Mouse (Mus musculus) neural tube, embryonic 11.5 days (tissue): ENCODE results near the gene Syne3. TPM values are rescaled to one million over a fixed set of nuclear protein-coding genes. Genes with fewer than 3 reads are reported as not detected.

Experiments
- ATAC-seq: fragments of 200-750 bp; cut with Nextera tagmentation; 2 replicates; pipeline ENCODE4 v1.8.0; 2017; ENCODE audit warnings: moderate number of reproducible peaks, mild to moderate bottlenecking, moderate TSS enrichment, moderate library complexity; ENCODE audit not compliant: insufficient read depth, low FRiP score, low TSS enrichment
- DNase-seq: peaks from one replicate; pipeline ENCODE4 v3.0.0-alpha.2; 2015; ENCODE audit warnings: low spot score
- H3K27ac ChIP-seq: fragments of 300-500 bp; sonication (generic); 2 replicates; pipeline ENCODE4 v1.5.1; 2014; ENCODE audit warnings: low read depth, mild to moderate bottlenecking, low read length
- H3K27me3 ChIP-seq: fragments of 300-500 bp; sonication (generic); 2 replicates; pipeline ENCODE4 v1.6.1; 2014; ENCODE audit warnings: mild to moderate bottlenecking, low read length, mixed read lengths; ENCODE audit not compliant: control insufficient read depth, insufficient read depth
- H3K36me3 ChIP-seq: fragments of 300-500 bp; sonication (generic); 2 replicates; pipeline ENCODE4 v1.6.1; 2014; ENCODE audit warnings: mild to moderate bottlenecking, low read length, moderate library complexity, mixed read lengths; ENCODE audit not compliant: control insufficient read depth, insufficient read depth
- H3K4me1 ChIP-seq: fragments of 300-500 bp; sonication (generic); 2 replicates; pipeline ENCODE4 v1.6.1; 2014; ENCODE audit warnings: low read length, mixed read lengths; ENCODE audit not compliant: control insufficient read depth, insufficient read depth
- H3K4me2 ChIP-seq: fragments of 300-500 bp; sonication (generic); 2 replicates; pipeline ENCODE4 v1.6.1; 2014; ENCODE audit warnings: low read depth, mild to moderate bottlenecking, moderate library complexity
- H3K4me3 ChIP-seq: fragments of 300-500 bp; sonication (generic); 2 replicates; pipeline ENCODE4 v1.5.1; 2014; ENCODE audit warnings: low read depth, low read length
- H3K9ac ChIP-seq: fragments of 300-500 bp; sonication (generic); 2 replicates; pipeline ENCODE4 v1.6.1; 2014; ENCODE audit warnings: mild to moderate bottlenecking, low read length
- H3K9me3 ChIP-seq: fragments of 300-500 bp; sonication (generic); 2 replicates; pipeline ENCODE4 v1.6.1; 2016; ENCODE audit warnings: low read length; ENCODE audit not compliant: control insufficient read depth
- WGBS: fragments of 180-500 bp; shearing (Covaris S2); extraction: QIAGEN DNeasy Blood & Tissue Kit; methylation state at CpG from one replicate; pipeline ENCODE4 v1.1.7; 2014; 5-methylcytosine and 5-hydroxymethylcytosine counted together
- polyA plus RNA-seq: library from polyadenylated mRNA; unstranded; fragments of >200 nt; fragmentation: Nextera tagmentation; extraction: Ambion mirVana; gene quantifications from 2 replicates; pipeline ENCODE4 v1.2.1, GENCODE M21; 2014

The Syne3 gene
- polyA plus RNA-seq, 1 experiment from 2014 or later = 0.05 TPM

GRCm38 (mm10) chr12:104897051-104897618, 112.5 kb downstream of the Syne3 start:
- 62% methylated on average over 8 of the region's 8 CpGs for WGBS
- Histone ChIP-seq H3K4me3 (no peak overlapping the region), H3K27me3 (no peaks in the 10 kb centered on the region), H3K27ac (no peak overlapping the region), H3K9ac (no peak overlapping the region), H3K9me3 (no peaks in the 10 kb centered on the region), H3K4me1 (peaks cover 2% of the 10 kb centered on the region; the same call in 1 of the 2 replicates), H3K36me3 (no peaks in the 10 kb centered on the region), H3K4me2 (no peak overlapping the region)
- ATAC-seq = no peak
- DNase-seq = no peak

GRCm38 (mm10) chr12:104896640-104897039, 113.0 kb downstream of the Syne3 start:
- 64% methylated on average over 16 of the region's 16 CpGs for WGBS
- Histone ChIP-seq H3K27me3 (no peaks in the 10 kb centered on the region), H3K4me1 (peaks cover 2% of the 10 kb centered on the region; the same call in 1 of the 2 replicates), H3K9ac (no peak overlapping the region), H3K9me3 (no peaks in the 10 kb centered on the region), H3K36me3 (no peaks in the 10 kb centered on the region), H3K4me2 (no peak overlapping the region), H3K4me3 (no peak overlapping the region), H3K27ac (no peak overlapping the region)
- ATAC-seq = no peak
- no peak for DNase-seq

- H3K27ac ChIP-seq = no peak overlapping the region
- H3K9ac ChIP-seq = no peak overlapping the region
- no peaks in the 10 kb centered on the region for H3K27me3 ChIP-seq
- DNase-seq (no peak), ATAC-seq (no peak)
- no peaks in the 10 kb centered on the region for H3K4me1 ChIP-seq
- no peaks in the 10 kb centered on the region for H3K36me3 ChIP-seq
- no peak overlapping the region for H3K4me3 ChIP-seq
- no peak overlapping the region for H3K4me2 ChIP-seq
- H3K9me3 ChIP-seq = no peaks in the 10 kb centered on the region
- WGBS = 93% methylated on average over 3 of the region's 3 CpGs
Measured at GRCm38 (mm10) chr12:104892245-104892644, 117.4 kb downstream of the Syne3 start.

GRCm38 (mm10) chr12:104890066-104890465, 119.5 kb downstream of the Syne3 start:
- Histone ChIP-seq H3K4me3 (no peak overlapping the region), H3K9me3 (no peaks in the 10 kb centered on the region), H3K4me2 (no peak overlapping the region), H3K27me3 (no peaks in the 10 kb centered on the region), H3K36me3 (no peaks in the 10 kb centered on the region), H3K27ac (no peak overlapping the region), H3K4me1 (no peaks in the 10 kb centered on the region), H3K9ac (no peak overlapping the region)
- WGBS = 83% methylated on average over 8 of the region's 8 CpGs
- no peak for DNase-seq
- ATAC-seq = no peak

- no peak overlapping the region for H3K4me2 ChIP-seq
- no peaks in the 10 kb centered on the region for H3K9me3 ChIP-seq
- H3K4me1 ChIP-seq = no peaks in the 10 kb centered on the region
- no peaks in the 10 kb centered on the region for H3K36me3 ChIP-seq
- no peak overlapping the region for H3K4me3 ChIP-seq
- no peak overlapping the region for H3K9ac ChIP-seq
- 83% methylated on average over 7 of the region's 7 CpGs for WGBS
- DNase-seq = no peak
- ATAC-seq = no peak
- no peaks in the 10 kb centered on the region for H3K27me3 ChIP-seq
- no peak overlapping the region for H3K27ac ChIP-seq
Measured at GRCm38 (mm10) chr12:104886104-104886503, 123.5 kb downstream of the Syne3 start.

- Histone ChIP-seq H3K27ac (no peak overlapping the region), H3K36me3 (no peaks in the 10 kb centered on the region), H3K9ac (no peak overlapping the region), H3K4me2 (no peak overlapping the region), H3K27me3 (no peaks in the 10 kb centered on the region), H3K4me3 (no peak overlapping the region), H3K4me1 (no peaks in the 10 kb centered on the region), H3K9me3 (0 out of 2 replicates have a peak, but pooled peaks cover 3% of the 10 kb centered on the region)
- WGBS = 74% methylated on average over 5 of the region's 5 CpGs
- ATAC-seq = no peak
- DNase-seq = no peak
Measured at GRCm38 (mm10) chr12:104882533-104882932, 127.1 kb downstream of the Syne3 start.

GRCm38 (mm10) chr12:104882061-104882460, 127.5 kb downstream of the Syne3 start:
- DNase-seq (no peak), ATAC-seq (no peak)
- Histone ChIP-seq H3K9ac (no peak overlapping the region), H3K9me3 (0 out of 2 replicates have a peak, but pooled peaks cover 3% of the 10 kb centered on the region), H3K27me3 (no peaks in the 10 kb centered on the region), H3K4me3 (no peak overlapping the region), H3K4me2 (no peak overlapping the region), H3K36me3 (no peaks in the 10 kb centered on the region), H3K27ac (no peak overlapping the region), H3K4me1 (no peaks in the 10 kb centered on the region)
- WGBS = 65% methylated on average over 2 of the region's 2 CpGs

- H3K27me3 ChIP-seq = no peaks in the 10 kb centered on the region
- WGBS = 87% methylated on average over 4 of the region's 4 CpGs
- DNase-seq (no peak), ATAC-seq (no peak)
- no peaks in the 10 kb centered on the region for H3K4me1 ChIP-seq
- no peaks in the 10 kb centered on the region for H3K36me3 ChIP-seq
- H3K4me2 ChIP-seq = no peak overlapping the region
- H3K9ac ChIP-seq = no peak overlapping the region
- 0 out of 2 replicates have a peak, but pooled peaks cover 3% of the 10 kb centered on the region for H3K9me3 ChIP-seq
- no peak overlapping the region for H3K4me3 ChIP-seq
- no peak overlapping the region for H3K27ac ChIP-seq
Measured at GRCm38 (mm10) chr12:104881518-104882060, 128.0 kb downstream of the Syne3 start.

GRCm38 (mm10) chr12:104880367-104880766, 129.2 kb downstream of the Syne3 start:
- no peak overlapping the region for H3K4me3 ChIP-seq
- no peak for DNase-seq
- H3K9ac ChIP-seq = no peak overlapping the region
- no peak for ATAC-seq
- 49% methylated on average over 12 of the region's 12 CpGs for WGBS
- H3K27ac ChIP-seq = no peak overlapping the region
- H3K9me3 ChIP-seq = 0 out of 2 replicates have a peak, but pooled peaks cover 3% of the 10 kb centered on the region
- no peaks in the 10 kb centered on the region for H3K27me3 ChIP-seq
- no peaks in the 10 kb centered on the region for H3K4me1 ChIP-seq
- no peak overlapping the region for H3K4me2 ChIP-seq
- no peaks in the 10 kb centered on the region for H3K36me3 ChIP-seq
